Mouse (Mus musculus) forebrain, embryonic 11.5 days (tissue): ENCODE data around the gene Samd7. TPM values are rescaled to one million over a fixed set of nuclear protein-coding genes. Genes with fewer than 3 reads are reported as not detected.

Experiments used
- ATAC-seq: fragments of 200-750 bp; cut with Nextera tagmentation; replicated peaks from 2 replicates; pipeline ENCODE4 v1.8.0; 2017; ENCODE audit warnings: moderate TSS enrichment; ENCODE audit not compliant: low FRiP score
- DNase-seq: peaks from one replicate; pipeline ENCODE4 v3.0.0-alpha.2; 2017; ENCODE audit warnings: low spot score
- H3K27ac ChIP-seq: fragments of 300-500 bp; sonication (generic); 2 replicates; pipeline ENCODE4 v1.5.1; 2014; ENCODE audit warnings: low read depth, low read length
- H3K27me3 ChIP-seq: fragments of 300-500 bp; sonication (generic); 2 replicates; pipeline ENCODE4 v1.6.1; 2014; ENCODE audit warnings: mild to moderate bottlenecking, low read length, mixed read lengths; ENCODE audit not compliant: control insufficient read depth, insufficient read depth
- H3K36me3 ChIP-seq: fragments of 300-500 bp; sonication (generic); 2 replicates; pipeline ENCODE4 v1.6.1; 2014; ENCODE audit warnings: mild to moderate bottlenecking, low read length, moderate library complexity, mixed read lengths; ENCODE audit not compliant: control insufficient read depth, insufficient read depth
- H3K4me1 ChIP-seq: fragments of 300-500 bp; sonication (generic); replicated peaks from 2 replicates; pipeline ENCODE4 v1.6.1; 2014; ENCODE audit warnings: low read length, mixed read lengths; ENCODE audit not compliant: control insufficient read depth, insufficient read depth
- H3K4me2 ChIP-seq: fragments of 300-500 bp; sonication (generic); 2 replicates; pipeline ENCODE4 v1.6.1; 2014; ENCODE audit warnings: low read depth, mild to moderate bottlenecking, low read length, moderate library complexity, mixed read lengths; ENCODE audit not compliant: severe bottlenecking
- H3K4me3 ChIP-seq: fragments of 300-500 bp; sonication (generic); 2 replicates; pipeline ENCODE4 v1.5.1; 2014; ENCODE audit warnings: low read depth, low read length
- H3K9ac ChIP-seq: fragments of 300-500 bp; sonication (generic); 2 replicates; pipeline ENCODE4 v1.6.1; 2014; ENCODE audit warnings: low read length
- H3K9me3 ChIP-seq: fragments of 300-500 bp; sonication (generic); 2 replicates; pipeline ENCODE4 v1.6.1; 2016; ENCODE audit warnings: low read length, mixed read lengths; ENCODE audit not compliant: control insufficient read depth
- WGBS: fragments of 180-500 bp; shearing (Covaris S2); extraction: QIAGEN DNeasy Blood & Tissue Kit; methylation state at CpG from one replicate; pipeline ENCODE4 v1.1.7; 2014; 5-methylcytosine and 5-hydroxymethylcytosine counted together
- polyA plus RNA-seq: library from polyadenylated mRNA; unstranded; fragments of >200 nt; fragmentation: Nextera tagmentation; extraction: Ambion mirVana; gene quantifications from 2 replicates; pipeline ENCODE4 v1.2.1, GENCODE M21; 2014

Samd7 gene
- polyA plus RNA-seq, 1 experiment from 2014 or later = not detected

DNA sequence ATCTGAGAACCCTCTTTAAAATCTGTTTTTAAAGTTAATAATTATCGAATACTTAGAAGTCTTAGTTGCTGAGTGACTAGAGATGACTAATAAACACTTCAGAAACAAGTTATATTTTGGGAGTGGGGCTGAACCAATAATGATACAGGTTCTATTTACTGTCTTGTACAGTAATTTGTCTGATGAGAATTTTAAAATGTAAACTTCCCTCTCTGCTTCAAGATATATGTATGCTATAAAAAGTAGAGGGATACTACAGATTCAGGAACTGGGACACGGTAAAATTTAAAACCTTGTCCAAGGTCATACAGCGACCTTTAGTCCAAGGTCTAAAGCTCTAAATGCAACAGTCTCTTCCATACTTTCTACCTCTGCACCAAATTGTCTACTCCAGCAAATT is 56.1 kb downstream of the Samd7 start:
- no peak for ATAC-seq
- Histone ChIP-seq H3K4me2 (no peak overlapping the region), H3K27ac (no peak overlapping the region), H3K36me3 (peaks cover 3% of the 10 kb centered on the region; the same call in 1 of the 2 replicates), H3K9me3 (no peaks in the 10 kb centered on the region), H3K4me3 (no peak overlapping the region), H3K9ac (no peak overlapping the region), H3K27me3 (no peaks in the 10 kb centered on the region), H3K4me1 (no peaks in the 10 kb centered on the region)
- DNase-seq = no peak
- WGBS = 94% methylated on average over 3 of the region's 3 CpGs

DNA sequence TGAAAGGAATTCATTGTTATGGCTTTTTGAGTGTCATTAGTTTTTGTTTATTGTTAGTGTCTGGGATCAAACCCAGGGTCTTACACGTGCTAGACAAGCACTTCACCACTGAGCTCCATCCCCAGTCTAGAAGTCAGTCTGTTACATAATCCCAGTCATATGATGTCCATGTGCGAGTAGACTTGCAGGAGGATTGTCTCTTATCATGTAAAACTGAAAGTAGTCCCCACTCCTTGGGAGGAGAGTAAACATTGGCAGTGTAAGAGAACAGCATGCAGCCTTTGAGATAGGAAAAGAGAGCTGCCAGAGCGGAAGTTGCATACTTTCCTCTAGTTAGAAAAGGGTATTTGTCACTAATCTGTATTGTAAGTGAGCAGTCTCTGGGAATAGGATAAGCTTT is 66.8 kb downstream of the Samd7 start:
- Histone ChIP-seq H3K36me3 (peaks cover 3% of the 10 kb centered on the region; the same call in 1 of the 2 replicates), H3K27me3 (no peaks in the 10 kb centered on the region), H3K9ac (no peak overlapping the region), H3K27ac (no peak overlapping the region), H3K4me1 (no peaks in the 10 kb centered on the region), H3K4me2 (no peak overlapping the region), H3K4me3 (no peak overlapping the region), H3K9me3 (no peaks in the 10 kb centered on the region)
- ATAC-seq (no peak), DNase-seq (no peak)
- WGBS = 74% methylated on average over 3 of the region's 3 CpGs

Other genes starting within 250 kb of the Samd7 start
- 17.6 and 19.5 TPM in 2 replicates for gene Mecom, start 198.3 kb upstream of the Samd7 start, polyA plus RNA-seq
- 0.17 TPM in 1 of 2 replicates, not detected in the other for gene Actrt3, start 146.4 kb upstream of the Samd7 start, polyA plus RNA-seq
- 33.4 and 36.4 TPM in 2 replicates for gene Mynn, start 144.2 kb upstream of the Samd7 start, polyA plus RNA-seq
- not detected in 2 replicates for gene Lrriq4, start 101.8 kb upstream of the Samd7 start, polyA plus RNA-seq
- 1.2 and 2.1 TPM in 2 replicates for gene Lrrc34, start 98.4 kb upstream of the Samd7 start, polyA plus RNA-seq
- gene Lrrc31, start 46.5 kb upstream of the Samd7 start, polyA plus RNA-seq = not detected in 2 replicates
- 48.5 and 62.0 TPM in 2 replicates for gene Sec62, start 46.6 kb downstream of the Samd7 start, polyA plus RNA-seq
- gene Gpr160, start 109.7 kb downstream of the Samd7 start, polyA plus RNA-seq = 1.1 and 1.4 TPM in 2 replicates
- gene Phc3, start 223.1 kb downstream of the Samd7 start, polyA plus RNA-seq = 6.2 and 7.4 TPM in 2 replicates
- 41.8 and 44.9 TPM in 2 replicates for gene Prkci, start 249.5 kb downstream of the Samd7 start, polyA plus RNA-seq